Mouse (Mus musculus): Measurements from ENCODE around the gene Arglu1.

The Arglu1 gene

DNA sequence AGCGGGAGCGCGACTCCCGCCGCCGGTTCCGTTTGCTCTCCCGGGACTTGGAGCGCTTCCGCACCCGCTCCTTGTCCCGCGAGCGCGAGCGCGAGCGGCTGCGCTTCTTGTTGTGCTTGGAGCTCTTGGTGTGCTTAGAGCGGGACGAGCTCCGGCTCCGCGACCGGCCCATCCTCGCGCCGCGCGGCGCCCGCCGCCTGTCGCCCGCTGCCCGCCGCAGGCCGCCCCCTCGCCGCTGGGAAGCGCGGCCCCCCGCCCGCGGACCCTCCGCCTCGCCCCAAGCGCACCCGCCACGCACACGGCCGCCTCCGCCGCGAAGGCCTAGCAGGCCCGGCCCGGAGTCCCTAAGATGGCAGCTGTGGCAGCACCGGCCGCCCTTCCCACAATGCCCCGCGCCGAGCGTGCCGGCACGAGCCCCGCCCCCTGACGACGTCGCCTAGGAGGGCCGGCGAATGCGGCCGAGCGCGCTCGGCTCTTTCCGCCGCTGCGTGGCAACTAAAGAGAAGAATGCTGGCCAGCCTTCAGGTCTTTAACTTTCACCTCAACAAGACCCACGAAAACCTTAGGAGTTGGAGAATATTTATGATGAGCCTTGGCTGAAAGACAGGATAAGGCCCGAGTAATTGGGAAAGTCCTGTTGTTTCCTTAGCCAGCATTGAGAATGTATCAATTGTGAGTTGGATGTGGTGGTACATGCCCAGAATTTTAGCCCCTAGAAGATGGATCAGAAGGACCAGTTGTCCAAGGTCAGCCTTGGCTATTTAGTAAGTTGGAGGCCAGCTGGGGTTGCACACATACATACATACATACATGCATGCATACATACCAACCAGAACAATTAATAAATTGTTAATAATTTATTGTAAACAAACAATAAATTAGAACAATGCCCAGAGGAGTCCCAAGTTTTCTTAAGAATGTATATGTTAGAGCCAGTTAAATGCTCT, at the start of gene Arglu1:
Arglu1 (minus strand) TSS at position 376 of the 947 bp plus-strand sequence.
- peak; percentile 97 for DNase-seq (ENCODE audit: low spot score)

DNA sequence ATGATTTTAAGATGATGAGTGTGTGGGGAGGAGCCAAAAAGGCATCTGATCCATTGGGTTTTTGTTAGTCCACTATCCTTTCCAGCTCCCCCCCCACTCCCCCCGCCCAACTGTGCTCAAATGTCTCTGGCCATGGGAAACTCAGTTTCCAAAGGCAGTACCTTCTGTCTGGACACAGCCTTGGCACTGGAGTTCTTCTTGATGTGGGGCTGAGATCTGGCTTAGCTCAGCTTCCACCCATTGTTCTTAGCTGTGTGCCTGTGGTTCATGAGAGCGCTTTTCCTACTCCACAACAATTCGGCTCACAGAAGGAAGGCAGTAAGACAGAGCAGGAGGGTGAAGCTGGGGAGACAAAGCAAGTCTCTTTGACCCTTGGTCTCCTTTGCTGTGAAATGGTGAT, 47.0 kb upstream of the Arglu1 start:
- DNase-seq (ENCODE audit: low spot score), result no peak

DNA sequence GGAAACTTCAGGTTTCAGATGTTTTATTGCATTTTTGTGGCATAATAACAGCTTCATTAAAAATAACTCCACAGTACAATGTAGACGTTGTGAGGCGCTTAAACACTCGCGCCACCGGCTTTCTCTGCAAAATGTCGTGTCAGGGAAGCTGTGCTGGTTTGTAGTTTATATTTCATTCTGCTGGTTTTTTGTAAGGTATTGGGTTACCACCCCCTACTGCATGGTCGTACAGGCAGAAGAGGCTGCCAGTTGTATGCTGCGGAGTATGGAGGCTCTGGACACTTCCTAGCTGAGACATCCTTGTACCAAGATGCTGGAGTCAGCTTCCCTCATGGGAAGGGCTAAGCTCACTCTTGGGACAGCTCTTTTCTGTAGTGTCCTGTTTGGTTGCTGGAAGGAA, 46.5 kb upstream of the Arglu1 start:
- no peak for DNase-seq (ENCODE audit: low spot score)

DNA sequence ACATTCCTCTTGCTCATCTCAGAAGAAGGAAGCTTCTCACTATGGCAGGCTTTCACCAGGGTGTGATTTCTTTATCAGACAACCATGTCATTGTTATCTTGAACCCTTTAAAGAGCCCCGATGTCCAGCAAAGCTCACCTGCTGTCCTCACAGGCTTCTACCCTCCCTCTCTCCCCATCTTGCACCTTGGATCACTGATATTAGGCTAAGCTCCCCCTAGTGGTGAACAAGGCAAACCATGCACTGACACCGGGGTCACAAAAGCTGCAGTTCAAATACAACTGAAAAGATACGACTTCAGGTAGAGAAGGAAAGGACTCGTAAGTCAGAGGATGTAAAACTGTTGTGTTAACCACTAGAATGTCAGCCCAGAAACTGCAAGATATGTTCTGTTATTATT, 43.5 kb upstream of the Arglu1 start:
- peak; percentile 78 for DNase-seq (ENCODE audit: low spot score)

DNA sequence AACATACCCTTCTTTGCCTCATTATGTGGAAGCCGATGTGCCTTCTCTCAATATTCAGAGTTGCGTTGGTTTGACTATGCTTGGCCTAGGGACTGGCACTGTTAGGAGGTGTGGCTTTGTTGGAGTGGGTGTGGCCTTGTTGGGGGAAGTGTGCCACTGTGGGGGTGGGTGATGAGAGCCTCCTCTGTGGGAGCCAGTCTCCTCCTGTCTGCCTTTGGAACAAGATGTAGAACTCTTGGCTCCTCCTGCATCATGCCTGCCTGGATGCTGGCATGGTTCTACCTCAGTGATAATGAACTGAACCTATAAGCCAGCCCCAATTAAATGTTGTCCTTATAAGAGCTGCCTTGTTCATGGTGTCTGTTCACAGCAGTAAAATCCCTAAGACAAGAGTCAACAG, 38.3 kb upstream of the Arglu1 start:
- no peak for DNase-seq (ENCODE audit: low spot score)

DNA sequence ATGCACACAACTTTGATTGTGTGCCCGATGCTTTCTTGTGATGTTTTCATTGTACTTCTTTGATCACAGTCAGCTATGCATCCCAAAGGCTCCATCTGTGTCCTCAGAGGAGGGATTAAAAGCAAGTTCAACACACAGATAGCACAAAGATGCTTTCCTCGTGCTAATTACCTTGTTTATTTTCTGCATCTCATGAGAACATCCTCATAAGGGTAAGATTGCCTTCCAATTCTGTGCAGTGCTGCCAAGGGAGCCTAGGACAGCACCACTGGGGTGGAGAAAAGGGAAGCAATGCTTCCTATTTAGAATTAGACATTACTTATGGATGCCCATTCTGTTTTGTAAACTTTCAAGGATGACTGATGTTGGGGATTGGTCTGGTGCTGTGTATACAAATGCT, 36.2 kb upstream of the Arglu1 start:
- DNase-seq (ENCODE audit: low spot score), result no peak

DNA sequence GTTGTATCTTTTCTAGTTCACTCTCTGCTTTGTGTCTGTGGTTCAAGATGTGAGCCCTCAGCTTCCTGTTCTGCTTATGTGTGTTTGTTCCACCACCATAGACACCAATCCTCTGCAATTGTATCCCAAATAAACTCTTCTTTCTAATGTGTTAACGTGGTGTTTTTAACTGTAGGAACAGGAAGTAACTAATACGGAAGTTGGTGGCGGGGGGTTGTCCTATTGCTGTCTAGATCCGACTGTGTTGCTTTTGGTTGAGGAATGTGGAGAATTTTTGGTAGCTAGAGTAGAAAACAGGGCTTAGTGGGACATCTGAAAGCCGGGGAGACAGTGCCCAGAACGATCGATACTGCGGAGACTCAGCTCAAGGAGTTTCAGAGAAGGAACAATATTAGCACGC, 14.5 kb upstream of the Arglu1 start:
- no peak for DNase-seq (ENCODE audit: low spot score)

DNA sequence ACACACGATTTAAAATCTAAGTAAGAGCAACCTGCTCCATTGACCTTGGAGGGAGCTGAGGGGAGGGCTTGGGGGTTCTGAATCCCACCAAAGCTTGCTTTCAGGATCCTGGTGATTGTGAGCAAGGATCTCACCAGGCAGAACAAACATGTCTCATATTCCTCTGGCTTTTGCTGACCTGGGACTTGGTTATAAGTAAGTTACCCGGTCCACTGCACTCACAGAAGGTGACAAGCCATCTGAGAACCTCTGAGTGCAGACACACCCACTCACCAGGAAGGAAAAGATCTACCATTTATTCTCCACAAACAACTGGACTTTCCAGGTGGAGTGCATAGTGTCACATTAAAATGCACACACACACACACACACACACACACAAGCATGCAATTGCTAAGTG, 13.3 kb upstream of the Arglu1 start:
- DNase-seq (ENCODE audit: low spot score), result no peak

DNA sequence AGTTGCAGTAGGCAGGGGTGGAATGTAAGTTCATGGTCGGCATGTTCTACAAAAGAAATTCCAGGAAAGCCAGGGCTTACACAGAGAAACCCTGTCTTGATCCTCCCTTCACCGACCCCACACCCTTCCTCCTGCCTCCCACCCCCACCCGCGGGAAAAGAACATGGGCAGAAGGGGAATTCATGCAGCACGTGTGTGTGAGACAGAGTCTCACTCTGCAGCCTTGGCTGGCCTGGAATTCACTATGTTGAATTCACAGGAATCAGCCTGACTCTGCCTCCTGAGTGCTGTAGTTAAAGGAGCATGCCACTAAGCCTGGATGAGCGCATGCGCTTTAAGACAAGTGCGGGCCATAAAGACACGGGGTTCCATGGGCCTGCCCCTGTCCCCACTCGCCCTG, 10.5 kb upstream of the Arglu1 start:
- no peak for DNase-seq (ENCODE audit: low spot score)

DNA sequence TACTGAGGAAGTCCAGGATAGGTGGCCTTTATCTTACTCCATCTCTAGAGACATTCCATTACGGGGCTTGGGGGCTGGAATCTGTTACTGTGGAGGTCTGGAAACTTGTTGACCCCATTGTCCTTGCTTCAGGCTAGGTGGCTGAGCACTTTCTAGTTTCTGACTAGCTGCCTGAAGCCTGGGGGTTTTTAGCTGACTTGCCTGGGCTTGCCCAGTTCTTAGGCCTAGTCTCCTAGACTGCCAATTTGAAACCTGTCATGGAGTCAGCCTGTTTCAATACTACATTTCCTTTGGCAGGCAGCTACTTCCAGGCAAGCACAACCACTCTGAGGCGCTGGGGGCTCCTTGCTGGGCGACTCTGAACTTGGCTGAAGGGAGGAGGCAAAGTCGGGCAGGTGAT, 9.9 kb upstream of the Arglu1 start:
- DNase-seq (ENCODE audit: low spot score), result no peak

DNA sequence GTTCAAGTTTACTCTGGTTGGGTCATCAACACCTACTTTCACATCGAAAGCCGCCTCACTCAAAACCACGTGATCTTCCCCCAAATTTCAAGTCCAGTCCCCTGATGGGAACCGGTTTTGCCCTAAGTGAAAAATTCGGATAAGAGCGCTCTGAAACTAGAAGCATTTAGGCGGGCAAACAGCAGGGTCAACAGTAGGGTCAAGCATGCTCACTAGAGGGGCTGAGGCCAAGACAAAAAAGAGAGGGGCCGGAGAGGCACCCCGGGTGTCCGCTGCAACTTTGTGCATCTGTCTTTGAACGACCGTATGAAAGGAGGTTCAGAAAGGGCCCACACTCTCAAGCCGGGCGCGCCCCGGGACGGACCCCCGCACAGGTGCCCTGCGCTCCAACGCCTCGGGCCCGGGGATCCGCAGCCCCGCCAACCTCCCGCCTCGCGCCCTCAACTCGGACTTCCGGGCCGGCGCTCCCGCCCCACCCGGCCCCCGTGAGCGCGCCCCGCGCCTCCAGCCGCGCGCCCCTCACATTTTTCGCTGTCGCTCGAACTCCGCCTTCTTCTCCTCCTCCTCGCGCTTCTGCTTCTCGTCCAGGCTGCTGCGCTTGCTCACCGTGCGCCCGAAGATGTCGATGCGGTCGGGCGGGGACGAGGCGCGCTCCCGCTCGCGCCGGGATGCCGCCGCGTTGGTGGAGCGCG, 721 bp downstream of the Arglu1 start:
- DNase-seq (ENCODE audit: low spot score), result peak; percentile 70

DNA sequence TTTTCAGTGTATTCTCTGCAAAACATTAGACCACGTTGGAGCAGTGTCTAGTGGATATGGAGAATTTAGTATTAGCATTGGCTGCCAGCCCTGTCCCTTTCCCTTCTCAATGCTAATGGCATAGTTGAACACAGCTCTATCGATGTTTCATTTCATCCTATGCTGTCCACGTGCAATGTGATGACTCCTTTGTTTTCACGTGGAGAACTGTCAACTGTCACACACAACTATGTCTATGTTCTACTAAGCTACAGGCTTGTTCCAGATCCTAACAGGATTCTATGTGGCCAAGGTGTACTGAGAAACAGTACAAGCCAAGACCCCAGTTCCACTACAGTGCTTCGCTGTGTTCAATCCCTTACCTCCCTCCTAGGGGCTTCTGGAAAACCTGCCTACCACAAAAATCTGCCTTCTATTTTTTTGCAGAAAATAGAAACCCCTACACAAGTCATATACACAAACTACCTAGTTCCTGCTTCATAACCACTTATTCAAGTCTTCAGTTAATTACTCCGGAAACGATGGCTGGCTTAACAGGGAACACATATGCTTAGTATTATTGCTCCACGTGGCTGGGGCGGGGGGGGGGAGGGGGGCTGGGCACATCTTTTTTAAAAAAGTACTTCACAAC, 1.4 kb downstream of the Arglu1 start:
- DNase-seq (ENCODE audit: low spot score), result no peak

DNA sequence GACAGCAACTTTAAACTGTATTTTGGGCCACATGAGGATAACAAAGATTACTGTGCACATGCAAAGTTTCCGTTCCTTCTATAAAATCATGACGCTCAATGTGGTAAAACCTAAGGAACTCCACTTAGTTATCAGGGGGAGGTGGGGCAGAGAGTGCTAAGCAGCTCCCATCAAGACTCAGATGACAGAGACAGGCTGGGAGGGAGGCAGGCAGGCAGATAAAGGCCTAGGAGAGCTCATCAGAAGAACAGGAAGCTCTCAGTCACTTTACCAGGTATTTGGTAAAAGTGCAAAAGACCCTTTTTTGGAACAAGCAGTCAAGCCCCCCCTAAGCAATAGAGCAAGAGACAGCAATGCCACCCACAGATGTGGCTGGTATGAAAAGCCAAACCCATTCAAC, 4.8 kb downstream of the Arglu1 start:
- no peak for DNase-seq (ENCODE audit: low spot score)

DNA sequence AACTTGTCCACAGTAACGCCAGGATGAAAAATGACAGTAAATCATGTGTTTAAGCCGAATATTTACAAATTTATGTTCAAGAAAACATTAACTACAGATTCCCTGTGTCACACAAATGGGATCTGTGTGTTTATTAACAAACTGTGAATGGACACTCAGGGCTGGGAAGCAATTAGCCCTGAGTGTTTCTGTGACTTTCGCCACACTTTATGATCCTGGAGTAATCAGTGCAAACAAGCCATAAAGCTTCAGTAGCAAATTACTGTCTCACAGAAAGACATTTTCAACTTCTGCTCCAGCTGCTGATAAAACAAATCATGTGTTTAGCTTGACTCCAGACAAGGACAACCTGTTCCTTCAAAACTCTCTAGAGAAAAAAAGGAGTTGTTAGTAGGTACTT, 7.6 kb downstream of the Arglu1 start:
- no peak for DNase-seq (ENCODE audit: low spot score)

DNA sequence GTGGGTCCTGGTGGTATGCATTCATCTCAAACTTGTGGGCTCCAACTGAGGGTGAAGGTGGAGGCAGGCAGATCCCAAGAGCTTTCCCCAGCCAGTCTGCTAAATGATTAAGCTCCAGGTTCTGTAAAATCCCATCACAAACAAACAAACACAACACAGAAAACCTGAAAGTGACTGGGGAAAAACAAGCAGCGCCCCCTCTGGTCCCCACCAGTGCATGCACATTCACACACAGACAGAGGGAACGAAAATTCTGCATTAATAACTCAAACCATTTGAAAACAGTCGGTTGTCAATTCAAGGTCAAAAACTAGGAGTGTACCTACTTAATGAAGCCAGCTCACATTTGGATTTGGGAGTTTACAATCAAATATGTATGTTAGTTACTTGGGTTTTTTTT, 12.1 kb downstream of the Arglu1 start:
- DNase-seq (ENCODE audit: low spot score), result no peak

DNA sequence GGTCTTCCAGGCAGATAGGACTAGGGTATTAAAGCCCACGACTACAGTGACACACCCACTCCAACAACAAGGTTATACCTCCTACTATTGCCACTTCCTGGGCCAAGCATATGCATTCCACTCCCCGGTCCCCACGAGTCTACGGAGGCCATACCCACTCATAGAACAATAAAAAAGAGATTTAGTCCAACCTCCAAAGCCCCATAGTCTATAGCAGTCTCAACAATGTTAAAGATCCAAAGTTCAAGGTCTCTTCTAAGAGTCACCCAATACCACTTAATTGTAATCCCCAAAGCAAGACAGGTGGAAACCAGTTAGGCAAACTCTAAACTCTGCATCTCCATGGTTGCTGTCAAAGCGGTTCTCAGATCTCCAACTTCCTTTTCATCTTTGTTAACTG, 15.5 kb downstream of the Arglu1 start:
- no peak for DNase-seq (ENCODE audit: low spot score)

DNA sequence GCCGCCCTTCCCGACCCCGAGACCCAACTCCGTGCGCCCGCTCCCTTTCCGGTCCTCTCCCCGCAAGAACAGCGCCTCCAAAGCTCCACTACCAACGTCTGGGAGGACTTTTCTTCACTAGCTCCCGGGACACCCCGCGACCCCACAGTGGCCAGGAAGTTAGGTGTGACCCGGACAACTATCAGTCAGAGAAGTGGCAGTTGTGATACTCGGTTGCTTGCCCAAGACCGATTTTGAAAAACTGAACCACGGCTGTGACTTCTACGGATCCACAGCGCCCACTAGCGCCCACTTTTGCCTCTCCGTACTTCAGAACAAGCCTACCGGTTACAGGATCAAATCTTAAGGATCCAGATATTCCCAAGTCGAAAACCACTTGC, 28.6 kb downstream of the Arglu1 start:
- DNase-seq (ENCODE audit: low spot score), result peak; percentile 96

DNA sequence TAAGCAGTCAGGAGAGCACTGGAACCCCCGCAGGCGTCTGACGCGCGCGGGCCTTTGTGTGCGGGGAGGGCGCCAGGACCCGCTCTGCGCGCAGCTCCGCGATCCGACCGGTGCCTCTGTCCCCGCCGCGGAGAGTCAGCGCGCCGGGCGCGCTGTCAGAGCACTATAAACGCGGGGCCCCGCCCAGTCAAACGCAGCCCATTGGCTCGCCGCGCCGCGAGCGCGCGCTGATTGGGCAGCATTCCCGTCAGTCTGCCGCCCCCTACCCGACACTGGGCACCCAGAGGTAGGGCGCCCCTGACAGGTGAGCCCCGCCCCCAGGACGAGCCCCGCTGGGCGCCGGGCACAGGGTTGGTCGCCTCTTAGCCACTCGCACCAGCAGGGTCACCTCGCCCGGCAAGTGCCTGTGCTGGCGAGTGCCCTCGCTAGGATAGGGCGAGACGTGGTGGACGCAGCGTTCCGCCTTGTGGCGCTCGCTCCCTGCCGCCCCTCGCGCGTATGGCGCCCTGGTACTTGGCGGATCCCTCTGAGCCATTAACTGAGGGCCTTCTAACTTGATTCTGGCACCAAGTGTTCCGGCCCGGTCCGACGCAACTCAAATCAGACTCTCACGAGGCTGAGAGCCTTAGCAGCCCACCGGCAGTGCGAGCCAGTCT, 29.1 kb downstream of the Arglu1 start, which contains the start of gene Efnb2:
Efnb2 (minus strand) TSS at position 140 of the 656 bp plus-strand sequence.
- peak; percentile 94 for DNase-seq (ENCODE audit: low spot score)

DNA sequence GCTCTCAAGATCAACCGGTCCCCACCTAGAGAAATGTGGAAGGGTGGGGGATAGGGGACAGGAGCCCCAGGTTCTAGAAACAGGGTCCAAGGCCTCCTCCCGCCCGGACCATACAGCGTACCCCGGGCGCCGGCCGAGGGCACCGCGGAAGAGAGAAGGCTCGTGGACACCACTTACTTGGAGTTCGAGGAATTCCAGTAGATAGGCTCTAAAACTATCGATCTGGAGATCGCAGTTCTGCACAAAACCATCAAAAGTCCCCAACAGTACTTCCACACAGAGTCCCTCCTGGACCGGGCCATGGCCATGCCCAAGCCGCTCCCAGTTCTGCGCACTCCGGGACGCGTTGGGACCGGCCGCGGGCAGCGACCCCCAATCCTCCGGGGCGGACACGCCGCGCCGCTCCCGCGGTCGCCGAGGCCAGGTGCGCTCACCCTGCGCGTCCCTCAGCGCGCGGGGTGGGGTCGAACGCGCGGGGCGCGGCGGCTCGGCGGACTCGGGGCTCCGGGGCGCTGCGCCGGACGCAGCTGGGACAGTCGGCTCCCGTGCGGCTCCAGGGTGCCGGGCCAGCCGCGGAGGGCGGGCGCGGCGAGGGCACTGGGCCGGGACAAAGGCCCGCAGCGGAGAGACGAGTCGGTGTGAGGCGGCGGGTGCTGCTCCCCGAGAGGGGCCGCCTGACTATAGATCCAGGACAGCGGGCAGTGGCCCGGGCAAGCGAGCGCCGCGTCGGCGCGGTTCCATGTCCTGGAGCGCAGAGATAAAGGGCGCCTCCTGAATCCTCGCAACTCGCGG, 29.8 kb downstream of the Arglu1 start:
- DNase-seq (ENCODE audit: low spot score), result no peak

DNA sequence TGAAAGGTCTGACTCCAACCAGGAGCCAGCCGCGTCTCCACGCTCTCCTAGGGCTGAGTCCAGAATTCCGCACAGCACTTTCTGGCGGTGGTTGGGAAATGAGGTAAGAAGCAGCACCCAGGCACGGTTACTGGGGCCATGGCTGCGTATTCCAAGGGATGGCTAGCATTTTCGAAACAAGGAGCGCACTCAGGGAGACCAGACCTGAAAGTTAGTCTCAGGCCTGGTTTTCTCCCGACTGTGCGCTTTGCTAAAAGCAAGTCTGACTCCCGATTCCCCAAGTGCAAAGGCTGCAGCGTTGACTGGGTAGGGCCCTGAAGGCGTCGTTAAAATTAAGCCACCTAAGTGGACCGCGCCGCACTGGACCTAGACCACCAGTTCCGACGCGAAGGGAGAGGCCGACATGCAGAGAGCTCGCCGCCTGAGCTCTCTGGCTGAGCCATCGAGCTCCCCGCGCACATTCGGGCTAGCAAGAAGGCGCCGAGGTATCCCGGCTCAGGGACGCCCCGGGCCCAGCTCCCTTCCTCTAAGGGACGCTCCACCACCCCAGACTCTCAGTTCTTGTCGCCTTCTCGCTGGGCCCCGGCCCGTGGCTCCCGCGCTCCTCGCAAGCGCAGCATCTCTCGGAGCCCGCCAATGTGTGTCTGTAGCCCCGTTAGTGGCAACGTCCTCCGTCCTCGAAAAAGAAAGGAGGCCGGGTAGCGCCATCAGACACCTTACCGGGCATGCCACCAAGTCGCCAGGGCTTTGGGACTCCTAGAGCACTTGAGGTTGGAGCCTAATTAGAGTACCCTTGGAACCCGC, 30.6 kb downstream of the Arglu1 start:
- peak; percentile 56 for DNase-seq (ENCODE audit: low spot score)

Data from embryo, embryonic 10 days (tissue).